Mouse (Mus musculus) olfactory bulb, adult 2 months (tissue): ENCODE measurements around the gene Pelp1. TPM values are rescaled to one million over a fixed set of nuclear protein-coding genes. Genes with fewer than 3 reads are reported as not detected.

Experiments
- H3K27ac ChIP-seq: fragments of 200-500 bp; 2 replicates; pipeline ENCODE4 v1.5.1; 2012; ENCODE audit warnings: low read depth, low read length; ENCODE audit not compliant: insufficient read depth
- H3K4me1 ChIP-seq: fragments of 200-500 bp; 2 replicates; pipeline ENCODE4 v1.6.1; 2012; ENCODE audit warnings: low read length; ENCODE audit not compliant: control insufficient read depth, insufficient read depth
- H3K4me3 ChIP-seq: fragments of 200-500 bp; 2 replicates; pipeline ENCODE4 v1.5.1; 2012; ENCODE audit warnings: mild to moderate bottlenecking, low read depth, low read length, moderate library complexity; ENCODE audit not compliant: insufficient read depth
- CTCF ChIP-seq: fragments of 200-500 bp; IDR thresholded peaks from 2 replicates; pipeline ENCODE4 v1.5.1; 2012; ENCODE audit warnings: low read depth, mild to moderate bottlenecking, low read length, moderate library complexity; ENCODE audit not compliant: insufficient read depth
- POLR2A ChIP-seq: fragments of 200-500 bp; IDR thresholded peaks from 2 replicates; pipeline ENCODE4 v1.6.1; 2012; ENCODE audit warnings: mild to moderate bottlenecking, low read depth, low read length, moderate library complexity; ENCODE audit not compliant: insufficient read depth
- WGBS: fragments of 180-500 bp; shearing (Covaris S2); methylation state at CpG from one replicate; pipeline ENCODE4 v1.1.7; 2018; 5-methylcytosine and 5-hydroxymethylcytosine counted together
- polyA plus RNA-seq: library from polyadenylated mRNA; stranded (reverse); fragments of >200 nt; gene quantifications from 2 replicates; pipeline ENCODE4 v1.2.4, GENCODE M21; 2012; ENCODE audit warnings: low replicate concordance; ENCODE audit not compliant: missing spikeins, insufficient read depth, insufficient read length

The Pelp1 gene
- not detected in 2 replicates for polyA plus RNA-seq

DNA sequence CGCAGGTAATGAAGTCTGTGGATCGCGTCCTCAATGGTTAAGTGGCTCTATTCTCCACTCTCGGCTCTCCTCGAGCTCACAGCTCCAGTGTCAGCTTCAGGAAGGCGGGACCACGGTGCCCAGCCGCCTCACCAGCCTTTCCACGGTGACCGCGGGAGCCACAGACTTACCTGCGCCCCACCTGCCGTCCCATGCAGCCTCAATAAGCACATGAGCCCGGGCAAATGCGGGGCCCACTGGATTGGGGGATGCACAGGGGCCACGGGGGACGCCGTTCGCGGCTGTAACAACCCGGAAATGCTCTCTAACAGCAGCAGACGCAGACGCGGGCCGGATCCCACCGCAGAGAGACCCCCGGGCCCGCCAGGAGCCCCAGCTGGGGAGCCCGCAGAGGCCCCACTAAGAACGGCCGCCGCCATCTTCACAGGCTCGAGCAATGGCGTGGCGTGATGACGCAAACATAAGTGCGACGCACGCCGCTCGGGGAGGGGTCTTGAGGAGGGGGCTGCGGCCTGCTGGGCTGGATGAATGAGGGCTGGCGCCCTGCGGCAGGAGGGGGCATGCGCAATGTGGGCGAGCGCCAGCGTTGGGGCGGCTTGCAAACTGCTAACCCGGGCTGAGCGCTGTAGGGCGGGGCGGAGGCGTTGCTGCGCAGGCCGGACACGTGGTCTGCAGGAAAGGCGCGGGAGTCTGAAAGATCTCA is at the start of gene Pelp1:
Gene Pelp1, minus strand, starts transcription at position 438 of the 703 bp plus-strand sequence.
- Histone ChIP-seq H3K4me3 (peak within 1 kb of the TSS; percentile 84), H3K4me1 (peaks cover 2% of the 10 kb centered on the region), H3K27ac (peak within 1 kb of the TSS; percentile 72)
- TF ChIP-seq POLR2A = peak; percentile 90
- no peak for TF ChIP-seq CTCF
- WGBS = 1% methylated on average over 59 of the region's 59 CpGs

DNA sequence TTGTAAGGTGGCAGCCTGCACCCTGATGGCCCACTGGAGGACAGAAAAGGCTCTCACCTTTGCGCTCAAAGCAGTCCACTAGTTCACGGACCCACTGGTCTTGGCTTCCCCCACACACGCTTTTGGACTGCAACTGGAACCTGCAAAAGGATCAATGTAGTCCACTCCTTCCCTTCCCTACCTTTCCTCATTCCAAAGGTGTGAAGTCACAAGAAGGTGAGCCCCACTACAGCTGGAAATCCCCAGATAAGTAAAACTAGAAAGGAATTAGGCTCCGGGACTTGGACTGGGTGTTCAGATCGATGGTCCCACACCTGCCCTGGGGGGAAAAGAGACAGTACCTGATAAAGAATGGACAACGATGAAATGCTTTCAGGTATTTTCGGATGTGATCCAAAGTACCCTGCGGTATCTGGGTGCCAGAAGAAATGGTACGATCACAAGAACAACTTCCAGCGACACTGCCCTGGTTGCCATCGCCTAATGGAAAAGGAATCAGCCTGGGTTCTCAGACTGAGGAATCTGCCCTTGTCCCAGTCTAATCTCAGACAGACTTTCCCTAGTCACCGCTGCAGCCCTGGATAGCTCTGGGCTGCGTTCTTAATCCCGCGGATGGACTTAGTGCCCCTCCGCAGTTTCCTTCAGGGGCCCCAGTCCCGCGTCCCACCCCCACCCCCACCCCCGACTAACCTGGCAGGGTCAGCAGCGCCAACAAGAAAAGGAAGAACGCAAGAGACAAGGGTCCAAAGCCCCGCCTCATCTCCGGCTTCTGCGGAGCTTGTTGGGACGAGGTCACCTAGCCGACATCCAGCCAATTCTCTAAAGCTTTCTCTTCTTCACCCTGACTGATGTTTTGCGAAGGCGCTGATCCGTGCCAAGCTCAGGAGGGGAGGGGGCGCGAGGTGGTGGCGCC is 49.1 kb upstream of the Pelp1 start, which contains the start of gene Zmynd15:
Gene Zmynd15, plus strand, starts transcription at position 746 of the 913 bp plus-strand sequence.
- TF ChIP-seq POLR2A (no peak), CTCF (no peak)
- Histone ChIP-seq H3K27ac (no peak within 1 kb of the TSS), H3K4me3 (peak within 1 kb of the TSS; percentile 48), H3K4me1 (peaks cover 8% of the 10 kb centered on the region)
- 21% methylated on average over 32 of the region's 32 CpGs for WGBS

DNA sequence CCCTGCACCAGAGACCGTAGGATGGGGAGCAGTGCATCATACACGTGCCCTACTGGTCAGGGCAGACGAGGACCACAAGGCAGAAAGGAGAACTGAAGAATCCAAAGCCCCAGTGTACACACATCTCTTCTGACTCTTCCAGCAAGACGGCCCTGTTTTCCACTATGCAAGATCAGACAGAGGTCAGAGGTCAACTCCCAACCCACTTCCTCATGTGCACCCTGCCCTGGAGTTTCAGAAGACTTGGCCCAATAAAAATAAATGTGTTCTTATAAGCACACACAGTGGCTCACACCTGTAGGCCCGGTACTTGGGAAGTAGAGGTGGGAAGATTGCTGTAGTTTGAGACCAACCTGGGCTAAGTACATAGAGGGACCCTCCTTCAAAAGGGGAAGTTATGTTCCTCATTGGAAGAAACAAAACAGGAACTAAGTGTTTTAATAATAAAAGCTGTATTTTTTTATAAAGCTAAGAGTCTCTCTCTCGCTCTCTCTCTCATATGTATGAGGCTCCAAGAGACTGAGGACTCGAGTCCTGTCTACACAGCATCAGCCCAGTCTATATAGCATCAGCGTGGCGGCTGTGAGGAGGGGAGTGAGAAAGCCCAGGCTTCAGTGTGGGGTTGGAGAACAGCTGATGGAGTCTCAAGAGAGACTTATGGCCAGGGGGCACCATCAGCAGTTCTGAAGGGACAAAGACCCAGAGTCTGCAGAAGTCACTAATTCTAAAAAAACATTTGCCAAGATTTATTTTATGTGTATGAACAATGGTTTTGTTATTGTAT is 43.6 kb upstream of the Pelp1 start:
- peaks cover 3% of the 10 kb centered on the region; the same call in 1 of the 2 replicates for H3K4me1 ChIP-seq
- 92% methylated on average over 9 of the region's 9 CpGs for WGBS
- TF ChIP-seq POLR2A = no peak
- no peak for TF ChIP-seq CTCF
- no peak overlapping the region for H3K27ac ChIP-seq
- H3K4me3 ChIP-seq = no peak overlapping the region

DNA sequence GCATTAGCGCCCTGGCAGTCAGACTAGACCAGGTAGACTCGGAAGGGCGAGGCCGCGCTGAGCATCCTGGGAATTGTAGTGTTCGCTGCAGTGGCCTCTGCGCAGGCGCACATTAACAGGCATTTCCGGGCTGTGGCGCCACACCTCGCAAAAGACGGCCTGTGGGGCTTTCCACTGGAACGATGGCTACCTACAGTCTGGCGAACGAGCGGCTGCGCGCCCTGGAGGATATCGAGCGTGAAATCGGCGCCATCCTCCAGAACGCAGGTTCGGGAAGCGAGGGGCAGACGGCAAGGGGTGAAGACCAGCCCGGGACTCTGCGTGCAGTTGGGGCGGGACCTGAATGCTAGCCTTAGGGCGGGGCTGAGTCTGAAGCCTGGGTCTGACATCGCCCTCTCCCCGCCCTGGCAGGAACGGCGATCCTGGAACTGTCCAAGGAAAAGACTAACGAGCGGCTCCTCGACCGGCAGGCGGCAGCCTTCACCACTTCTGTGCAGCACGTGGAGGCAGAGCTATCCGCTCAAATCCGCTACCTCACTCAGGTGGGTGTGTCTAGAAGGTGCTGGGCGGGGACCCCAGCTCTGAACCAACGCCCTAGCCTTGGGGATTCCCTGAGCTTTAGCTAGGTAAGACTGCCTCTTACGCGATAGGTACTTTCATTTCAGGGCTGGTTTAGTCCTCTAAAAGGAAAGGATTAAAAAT is 42.1 kb upstream of the Pelp1 start, which contains the start of gene Med11:
Gene Med11, plus strand, starts transcription at position 123 of the 702 bp plus-strand sequence.
- WGBS = under 1% methylated on average over 46 of the region's 46 CpGs

DNA sequence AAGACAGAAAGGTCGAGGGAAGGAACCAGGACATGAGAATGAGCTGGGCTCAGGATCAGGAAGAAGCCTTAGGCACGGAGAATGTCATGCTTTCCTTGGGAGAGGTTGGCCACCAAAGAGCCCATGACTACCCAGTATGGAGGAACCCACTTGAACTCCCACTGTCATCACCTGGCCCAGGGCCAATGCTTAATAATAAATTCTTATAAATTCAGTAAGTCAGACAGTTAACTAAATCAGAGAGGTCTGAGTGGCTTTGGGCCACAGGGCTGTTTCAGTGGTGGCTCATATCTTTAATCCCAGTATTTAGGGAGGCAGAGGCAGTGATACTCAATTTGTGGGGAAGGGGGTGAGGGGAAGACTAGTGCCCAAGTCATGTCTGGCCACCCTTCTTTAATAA is 41.1 kb upstream of the Pelp1 start:
- no peak overlapping the region for H3K27ac ChIP-seq
- TF ChIP-seq POLR2A (no peak), CTCF (no peak)
- WGBS = 82% methylated on average over 2 of the region's 2 CpGs
- no peak overlapping the region for H3K4me3 ChIP-seq
- peaks cover 3% of the 10 kb centered on the region; the same call in 1 of the 2 replicates for H3K4me1 ChIP-seq

More for the DNA sequence above, 42.1 kb upstream of the Pelp1 start, which contains the start of gene Med11:
- peak; percentile 75 for TF ChIP-seq POLR2A
- TF ChIP-seq CTCF = peak; percentile 83
- Histone ChIP-seq H3K27ac (peak within 1 kb of the TSS; percentile 96), H3K4me3 (peak within 1 kb of the TSS; percentile 75), H3K4me1 (peaks cover 3% of the 10 kb centered on the region; the same call in 1 of the 2 replicates)

DNA sequence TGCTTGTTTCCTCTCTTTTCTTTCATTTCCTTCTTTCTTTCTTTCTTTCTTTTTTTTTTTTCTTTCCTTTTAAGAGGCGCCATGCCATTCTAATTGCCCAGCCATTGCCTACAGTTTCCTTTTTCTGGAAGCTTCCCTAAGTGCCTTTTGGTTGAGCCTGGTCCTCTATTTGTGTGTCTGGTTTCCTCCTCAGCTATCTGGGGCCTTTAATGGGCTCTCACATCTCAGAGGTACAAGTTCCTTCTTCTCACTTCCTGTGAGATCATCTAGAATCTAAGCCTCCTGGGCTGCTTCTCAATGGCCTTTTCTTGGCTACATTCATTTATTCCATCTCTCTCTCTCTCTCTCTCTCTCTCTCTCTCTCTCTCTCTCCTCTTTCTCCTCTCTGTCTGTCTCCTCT is 37.5 kb upstream of the Pelp1 start:
- no peaks in the 10 kb centered on the region for H3K4me1 ChIP-seq

DNA sequence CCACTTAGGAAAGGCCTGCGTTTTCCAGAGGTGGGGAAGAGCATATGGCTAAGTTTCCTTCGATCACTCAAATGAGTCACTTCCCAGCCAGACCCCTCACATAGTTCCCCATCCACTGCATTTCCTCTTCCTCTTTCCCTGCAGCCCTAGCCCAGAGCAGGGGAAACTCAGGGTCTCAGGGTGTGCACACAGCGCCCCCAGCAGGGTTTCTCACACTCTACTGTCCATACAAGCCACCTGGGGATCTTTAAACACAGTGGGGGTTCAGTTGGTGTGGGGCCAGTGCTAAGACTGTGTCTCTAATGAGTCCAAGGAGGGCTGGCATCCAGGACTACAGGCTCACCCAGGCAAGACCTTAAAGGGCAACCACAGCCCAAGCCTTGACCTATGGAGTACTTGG is 36.9 kb upstream of the Pelp1 start:
- no peak overlapping the region for H3K27ac ChIP-seq
- 54% methylated on average over 3 of the region's 3 CpGs for WGBS
- no peak overlapping the region for H3K4me3 ChIP-seq
- H3K4me1 ChIP-seq = no peaks in the 10 kb centered on the region
- TF ChIP-seq POLR2A (no peak), CTCF (no peak)

More for the DNA sequence above, 37.5 kb upstream of the Pelp1 start:
- Histone ChIP-seq H3K27ac (no peak overlapping the region), H3K4me3 (no peak overlapping the region)
- 73% methylated on average over 1 of the region's 1 CpGs for WGBS
- TF ChIP-seq CTCF (no peak), POLR2A (no peak)

DNA sequence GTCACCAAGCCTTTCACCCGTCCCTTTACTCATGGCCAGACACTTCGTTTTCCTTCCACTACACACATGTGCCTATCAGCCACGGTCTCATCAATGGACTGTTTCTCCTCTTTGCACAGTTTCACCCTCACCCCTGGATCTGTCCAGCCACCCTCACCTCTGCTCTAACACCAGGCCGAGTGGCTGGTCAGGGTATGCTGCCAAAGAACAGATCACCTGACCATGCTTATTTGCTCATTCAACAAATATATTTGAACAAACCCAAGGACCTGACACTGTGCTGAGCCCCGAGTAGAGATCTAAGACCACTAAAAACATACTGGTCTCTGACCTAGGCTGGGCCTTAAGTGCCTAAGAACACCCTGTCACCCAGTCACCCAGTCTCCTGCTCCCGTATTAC is 34.8 kb upstream of the Pelp1 start:
- H3K4me1 ChIP-seq = no peaks in the 10 kb centered on the region
- H3K27ac ChIP-seq = no peak overlapping the region
- no peak overlapping the region for H3K4me3 ChIP-seq
- 74% methylated on average over 6 of the region's 6 CpGs for WGBS
- TF ChIP-seq POLR2A (no peak), CTCF (no peak)
